11 mouse cellular contexts compared by ENCODE assay signal in genomic region chr5:117185673-117186072, GRCm38 (mm10).
A peak's percentile ranks its signal among the peaks of the same experiment; 100 is the strongest.
DNase-seq lines count a peak whose midpoint lies in the region; ATAC-seq and TF ChIP-seq lines count a peak whose summit lies in the region.
"Had no signal": no experiment of that assay in that cellular context is flagged by ENCODE, and none has a peak within 500 bp of the region (broad histone marks: within the 10 kb centered on the region; RNA-seq: fewer than 3 reads in every experiment).

No protein-coding gene starts in this region.

- no peak overlapping the region for H3K4me3 ChIP-seq in kidney, postnatal 0 days (replicated peaks; ENCODE audit: low read depth, low read length)
- no peak overlapping the region for H3K4me3 ChIP-seq in ES-E14 (ENCODE audit: insufficient read depth in 1 of 2, low read depth in 1 of 2, low read length in 2 of 2, poor library complexity in 1 of 2, severe bottlenecking in 1 of 2)
- H3K4me3 ChIP-seq in midbrain, embryonic 10.5 days = no peak overlapping the region
- H3K4me3 ChIP-seq: forebrain, embryonic 10.5 days; limb, embryonic 10.5 days had no signal

- no peaks in the 10 kb centered on the region for H3K4me1 ChIP-seq in kidney, postnatal 0 days (replicated peaks; ENCODE audit: insufficient read depth, low read length)
- no peaks in the 10 kb centered on the region for H3K4me1 ChIP-seq in ES-E14 (ENCODE audit: control insufficient read depth in 2 of 2, insufficient read depth in 2 of 2, low read length in 2 of 2, poor library complexity in 1 of 2)
- no peaks in the 10 kb centered on the region for H3K4me1 ChIP-seq in midbrain, embryonic 10.5 days
- H3K4me1 ChIP-seq: forebrain, embryonic 10.5 days; limb, embryonic 10.5 days had no signal

- TF ChIP-seq CTCF in kidney, postnatal 0 days (IDR thresholded peaks at IDR 0.05; ENCODE audit: low read depth) = peak; percentile 39; the same call in 1 of the 2 replicates

- no peak for DNase-seq in kidney, postnatal 0 days (ENCODE audit: low spot score)
- no peak for DNase-seq in kidney, postnatal 4 days
- DNase-seq in A20 (ENCODE audit: low read depth, low spot score) (peak; percentile 45), ES-E14 (ENCODE audit: low read depth, low spot score) (peak; percentile 15)
- no peak for DNase-seq in heart, adult 9 months (ENCODE audit: low spot score in 2 of 2)
- no peak for DNase-seq in midbrain, embryonic 10.5 days (ENCODE audit: low spot score)
- DNase-seq: heart, adult 11 months had no signal

- no peak for ATAC-seq in kidney, postnatal 0 days (replicated peaks; ENCODE audit: low FRiP score, low read depth)
- ATAC-seq in megakaryocyte, adult 5-6 weeks (ENCODE audit: poor library complexity, severe bottlenecking) = 0 out of 2 replicates have a peak, but pooled peaks have one; percentile 40
- no peak for ATAC-seq in granulocyte monocyte progenitor cell, adult 5-6 weeks (replicated peaks; ENCODE audit: poor library complexity, severe bottlenecking)

- WGBS in kidney, postnatal 0 days = 91% methylated on average over 7 of the region's 7 CpGs
- WGBS in midbrain, embryonic 10.5 days = 92% methylated on average over 7 of the region's 7 CpGs

- no peak overlapping the region for H3K4me2 ChIP-seq in kidney, postnatal 0 days (ENCODE audit: low read length)

- no peaks in the 10 kb centered on the region for H3K9me3 ChIP-seq in kidney, postnatal 0 days (replicated peaks; ENCODE audit: low read length)
- H3K9me3 ChIP-seq in ES-E14 (ENCODE audit: control insufficient read depth, insufficient read depth, low read depth, low read length) = no peaks in the 10 kb centered on the region
- peaks cover 11% of the 10 kb centered on the region; the same call in 1 of the 2 replicates for H3K9me3 ChIP-seq in midbrain, embryonic 10.5 days (replicated peaks)

- no peak overlapping the region for H3K9ac ChIP-seq in kidney, postnatal 0 days (ENCODE audit: low read depth, low read length)
- H3K9ac ChIP-seq in ES-E14 (ENCODE audit: insufficient read depth, low read depth, low read length, poor library complexity, severe bottlenecking) = no peak overlapping the region

- in situ Hi-C loops in ES-E14 (cut with MboI; ENCODE audit: low sequenced_read_pairs in 2 of 2, unreplicated experiment in 2 of 2) = no loop called here

- H3K36me3 ChIP-seq in kidney, postnatal 0 days (ENCODE audit: insufficient read depth, low read length) = 0 out of 2 replicates have a peak, but pooled peaks cover 5% of the 10 kb centered on the region
- peaks cover 3% of the 10 kb centered on the region; the same call in 1 of the 2 replicates for H3K36me3 ChIP-seq in ES-E14 (ENCODE audit: control insufficient read depth, insufficient read depth, low read length, poor library complexity, severe bottlenecking)
- peaks cover 14% of the 10 kb centered on the region; the same call in 1 of the 2 replicates for H3K36me3 ChIP-seq in midbrain, embryonic 10.5 days

- no peaks in the 10 kb centered on the region for H3K27me3 ChIP-seq in kidney, postnatal 0 days (ENCODE audit: insufficient read depth, low read length)
- H3K27me3 ChIP-seq in midbrain, embryonic 10.5 days (ENCODE audit: low read depth, poor library complexity, severe bottlenecking) = no peaks in the 10 kb centered on the region

- no peak overlapping the region for H3K27ac ChIP-seq in kidney, postnatal 0 days
- no peak overlapping the region for H3K27ac ChIP-seq in ES-E14 (ENCODE audit: insufficient read depth, low read depth, low read length, poor library complexity, severe bottlenecking)
- no peak overlapping the region for H3K27ac ChIP-seq in midbrain, embryonic 10.5 days (replicated peaks)
- H3K27ac ChIP-seq: forebrain, embryonic 10.5 days; limb, embryonic 10.5 days had no signal

TF ChIP-seq in ES-E14, 5 proteins besides CTCF, POLR2A, EP300 and RAD21:
- TF ChIP-seq CHD2 (IDR thresholded peaks at IDR 0.05; ENCODE audit: low read depth, low read length) (no peak), HCFC1 (IDR thresholded peaks at IDR 0.05; ENCODE audit: borderline replicate concordance, insufficient read depth, low read length) (no peak), MAFK (IDR thresholded peaks at IDR 0.05; ENCODE audit: insufficient read depth, low read depth, low read length) (no peak), ZNF384 (IDR thresholded peaks at IDR 0.05; ENCODE audit: low read depth, low read length) (no peak), ZC3H11A (IDR thresholded peaks at IDR 0.05; ENCODE audit: borderline replicate concordance, low read depth, low read length) (no peak)

Comparison
In these comparisons a context has a peak if more than half of its experiments do, and no peak if none do; other contexts are left out.
1. DNase-seq: peak in A20 (single experiment) and ES-E14 (single experiment); none in kidney, postnatal 0 days (single experiment), kidney, postnatal 4 days (0 of 2), heart, adult 9 months (0 of 2) and midbrain, embryonic 10.5 days (single experiment).